Mouse (Mus musculus) liver, postnatal 0 days (tissue): ENCODE results near the gene Rab31.

Experiments
- CTCF ChIP-seq: sonication (generic); IDR thresholded peaks from 2 replicates; pipeline ENCODE4 v1.5.1; 2016; ENCODE audit warnings: antibody characterized with exemption, low read depth
- EP300 ChIP-seq: IDR thresholded peaks from 2 replicates; pipeline ENCODE4 v1.6.1; 2016; ENCODE audit warnings: antibody characterized with exemption, low read depth, mild to moderate bottlenecking

- TF ChIP-seq CTCF (no peak), EP300 (no peak)
These were observed 168.2 kb downstream of the Rab31 start for GRCm38 (mm10) chr17:65604315-65604714.
